ENCODE assay signal across 8 mouse cellular contexts in genomic region chr17:23700079-23700478, GRCm38 (mm10). TPM values are rescaled to one million over a fixed set of nuclear protein-coding genes. Genes with fewer than 3 reads are reported as not detected.
DNase-seq lines count a peak whose midpoint lies in the region; ATAC-seq and TF ChIP-seq lines count a peak whose summit lies in the region.

No protein-coding gene starts in this region.

- TF ChIP-seq POLR2A in brain, embryonic 14.5 days (IDR thresholded peaks at IDR 0.05; ENCODE audit: borderline replicate concordance, extremely low read depth, insufficient read depth, insufficient read length, poor library complexity, severe bottlenecking) = 0 out of 2 replicates have a peak, but pooled peaks have one; percentile 10
- no peak for TF ChIP-seq POLR2A in liver, adult 2 months (IDR thresholded peaks at IDR 0.05; ENCODE audit: extremely low read depth, insufficient read depth, low read length)
- peak; percentile 87 for TF ChIP-seq POLR2A in myocyte (IDR thresholded peaks at IDR 0.05; ENCODE audit: insufficient read length, low read depth)

- H3K4me2 ChIP-seq in heart, embryonic 12.5 days = peak overlapping the region; percentile 100
- H3K4me2 ChIP-seq in kidney, postnatal 0 days (ENCODE audit: low read length) = peak overlapping the region; percentile 100
- peak overlapping the region; percentile 36 for H3K4me2 ChIP-seq in myocyte (ENCODE audit: low read depth)

- peak overlapping the region; percentile 63 for H3K4me3 ChIP-seq in erythroblast, embryonic 14.5 days (replicated peaks)
- H3K4me3 ChIP-seq in heart, embryonic 12.5 days = peak overlapping the region; percentile 76
- H3K4me3 ChIP-seq in kidney, postnatal 0 days (replicated peaks; ENCODE audit: low read depth, low read length) = peak overlapping the region; percentile 63
- peak overlapping the region; percentile 55 for H3K4me3 ChIP-seq in liver, adult 2 months (ENCODE audit: insufficient read depth, low read depth, low read length)
- no peak overlapping the region for H3K4me3 ChIP-seq in myocyte

- ATAC-seq in heart, embryonic 12.5 days (ENCODE audit: insufficient number of reproducible peaks, low FRiP score) = peak; percentile 92
- ATAC-seq in kidney, postnatal 0 days (replicated peaks; ENCODE audit: low FRiP score, low read depth) = peak; percentile 94

- peaks cover 71% of the 10 kb centered on the region for H3K27me3 ChIP-seq in erythroblast, embryonic 14.5 days (ENCODE audit: control insufficient read depth)
- H3K27me3 ChIP-seq in heart, embryonic 12.5 days (replicated peaks) = peaks cover 65% of the 10 kb centered on the region
- no peaks in the 10 kb centered on the region for H3K27me3 ChIP-seq in kidney, postnatal 0 days (ENCODE audit: insufficient read depth, low read length)
- H3K27me3 ChIP-seq in liver, adult 2 months (ENCODE audit: control insufficient read depth, insufficient read depth, low read length) = peaks cover 2% of the 10 kb centered on the region; the same call in 1 of the 2 replicates
- H3K27me3 ChIP-seq in myocyte (ENCODE audit: control insufficient read depth, insufficient read depth, insufficient read length) = no peaks in the 10 kb centered on the region

- peak overlapping the region; percentile 73 for H3ac ChIP-seq in myocyte (ENCODE audit: control insufficient read depth, insufficient read length)

- no peaks in the 10 kb centered on the region for H3K79me2 ChIP-seq in liver, adult 2 months (ENCODE audit: control insufficient read depth, insufficient read depth, low read length)
- no peaks in the 10 kb centered on the region for H3K79me2 ChIP-seq in myocyte (ENCODE audit: control insufficient read depth, insufficient read depth)

- H3K9me3 ChIP-seq in erythroblast, embryonic 14.5 days (ENCODE audit: control insufficient read depth, low read length) = peaks cover 3% of the 10 kb centered on the region; the same call in 1 of the 2 replicates
- no peaks in the 10 kb centered on the region for H3K9me3 ChIP-seq in heart, embryonic 12.5 days (replicated peaks)
- H3K9me3 ChIP-seq in kidney, postnatal 0 days (replicated peaks; ENCODE audit: low read length) = no peaks in the 10 kb centered on the region

- H3K4me1 ChIP-seq in erythroblast, embryonic 14.5 days (ENCODE audit: control insufficient read depth) = peaks cover 11% of the 10 kb centered on the region
- 0 out of 2 replicates have a peak, but pooled peaks cover 3% of the 10 kb centered on the region for H3K4me1 ChIP-seq in heart, embryonic 12.5 days (replicated peaks)
- 0 out of 2 replicates have a peak, but pooled peaks cover 3% of the 10 kb centered on the region for H3K4me1 ChIP-seq in kidney, postnatal 0 days (replicated peaks; ENCODE audit: insufficient read depth, low read length)
- no peaks in the 10 kb centered on the region for H3K4me1 ChIP-seq in liver, adult 2 months (ENCODE audit: control insufficient read depth, insufficient read depth, low read length)

- 0% methylated on average over 28 of the region's 28 CpGs for WGBS in heart, embryonic 12.5 days
- WGBS in kidney, postnatal 0 days = under 1% methylated on average over 28 of the region's 28 CpGs
- WGBS in liver, adult 2 months = under 1% methylated on average over 28 of the region's 28 CpGs

- no peak overlapping the region for H3K27ac ChIP-seq in heart, embryonic 12.5 days (ENCODE audit: poor library complexity, severe bottlenecking)
- peak overlapping the region; percentile 47; the same call in 1 of the 2 replicates for H3K27ac ChIP-seq in kidney, postnatal 0 days
- H3K27ac ChIP-seq in liver, adult 2 months (replicated peaks; ENCODE audit: insufficient read depth, low read depth, low read length) = no peak overlapping the region

- peak overlapping the region; percentile 70 for H3K9ac ChIP-seq in heart, embryonic 12.5 days
- peak overlapping the region; percentile 65 for H3K9ac ChIP-seq in kidney, postnatal 0 days (ENCODE audit: low read depth, low read length)
- peak overlapping the region; percentile 68 for H3K9ac ChIP-seq in liver, adult 2 months (ENCODE audit: low read depth, low read length)

- DNase-seq in CD4-positive helper T cell, adult 2 months (ENCODE audit: low read depth, low spot score) = peak; percentile 82
- DNase-seq in brain, embryonic 14.5 days (ENCODE audit: low read depth) = peak; percentile 95
- DNase-seq in kidney, postnatal 0 days (ENCODE audit: low spot score) = peak; percentile 96
- peak; percentile 91 for DNase-seq in liver, adult 2 months (ENCODE audit: extremely low read depth, low read depth, low spot score)
- peak; percentile 81 to 88 for DNase-seq in spleen, postnatal 4 days (ENCODE audit: low spot score in 2 of 2)

- H3K36me3 ChIP-seq in erythroblast, embryonic 14.5 days (ENCODE audit: control insufficient read depth) = no peaks in the 10 kb centered on the region
- H3K36me3 ChIP-seq in heart, embryonic 12.5 days = no peaks in the 10 kb centered on the region
- no peaks in the 10 kb centered on the region for H3K36me3 ChIP-seq in kidney, postnatal 0 days (ENCODE audit: insufficient read depth, low read length)
- H3K36me3 ChIP-seq in liver, adult 2 months (ENCODE audit: control insufficient read depth, insufficient read depth, low read length) = no peaks in the 10 kb centered on the region
- H3K36me3 ChIP-seq in myocyte (ENCODE audit: control insufficient read depth, insufficient read depth) = no peaks in the 10 kb centered on the region

- peak; percentile 65 for TF ChIP-seq CTCF in brain, embryonic 14.5 days (IDR thresholded peaks at IDR 0.05; ENCODE audit: borderline replicate concordance, extremely low read depth, insufficient read depth, insufficient read length)
- peak; percentile 81 for TF ChIP-seq CTCF in kidney, postnatal 0 days (IDR thresholded peaks at IDR 0.05; ENCODE audit: low read depth)
- peak; percentile 86 for TF ChIP-seq CTCF in liver, adult 2 months (IDR thresholded peaks at IDR 0.05; ENCODE audit: low read depth, low read length)

TF ChIP-seq in myocyte, 11 proteins besides CTCF, POLR2A, EP300 and RAD21 (continues in another document):
- TF ChIP-seq REST (IDR thresholded peaks at IDR 0.05; ENCODE audit: insufficient read depth, insufficient read length) (no peak), MYOG (IDR thresholded peaks at IDR 0.05; ENCODE audit: control insufficient read depth in 1 of 3, insufficient read depth in 1 of 3, insufficient read length in 2 of 3, low read depth in 2 of 3) (peak in 1 of 3 experiments; percentile 31), TCF3 (IDR thresholded peaks at IDR 0.05; ENCODE audit: insufficient read length, low read depth) (no peak), POLR2AphosphoS2 (IDR thresholded peaks at IDR 0.05; ENCODE audit: insufficient read length, low read depth) (peak; percentile 79), USF1 (IDR thresholded peaks at IDR 0.05; ENCODE audit: low read depth) (no peak), MYOD1 (IDR thresholded peaks at IDR 0.05; ENCODE audit: control insufficient read depth in 1 of 3, insufficient read length in 2 of 3, low read depth in 2 of 3) (peak in 1 of 3 experiments; percentile 1), E2F4 (IDR thresholded peaks at IDR 0.05; ENCODE audit: insufficient read depth) (no peak), TCF12 (IDR thresholded peaks at IDR 0.05; ENCODE audit: insufficient read depth, poor library complexity, severe bottlenecking) (no peak), SRF (IDR thresholded peaks at IDR 0.05; ENCODE audit: control insufficient read depth, insufficient read length, low read depth) (no peak), MAX (IDR thresholded peaks at IDR 0.05; ENCODE audit: low read depth) (no peak)

RNA-seq across cellular contexts. Expression of gene Cldn9, which starts 16.3 kb away (rescaled TPM):
- 0.92 and 0.93 TPM in 2 replicates for polyA plus RNA-seq in brain, embryonic 14.5 days (2012; rRNA removed)
- not detected in 2 replicates for polyA plus RNA-seq in erythroblast, embryonic 14.5 days (2012)
- polyA plus RNA-seq in heart, embryonic 12.5 days (2016; fragmentation: Nextera tagmentation; extraction: Ambion mirVana) = not detected in 2 replicates
- polyA plus RNA-seq in kidney, postnatal 0 days (2015; fragmentation: Nextera tagmentation; extraction: Ambion mirVana) = 41.2 and 41.8 TPM in 2 replicates
- total RNA-seq in liver, adult 2 months (2014; rRNA removed) = not detected in 2 replicates
- not detected in 2 replicates for polyA plus RNA-seq in liver, adult 2 months (2012; rRNA removed)
- 0.24 TPM for polyA plus RNA-seq in myocyte (2012; fragmentation: generic; extraction: Trizol)

RNA-seq across cellular contexts. Expression of gene Cldn6, which starts 21.0 kb away (rescaled TPM):
- 0.83 and 1.3 TPM in 2 replicates for polyA plus RNA-seq in brain, embryonic 14.5 days (2012; rRNA removed)
- polyA plus RNA-seq in erythroblast, embryonic 14.5 days (2012) = not detected in 2 replicates
- 2.2 and 3.1 TPM in 2 replicates for polyA plus RNA-seq in heart, embryonic 12.5 days (2016; fragmentation: Nextera tagmentation; extraction: Ambion mirVana)
- polyA plus RNA-seq in kidney, postnatal 0 days (2015; fragmentation: Nextera tagmentation; extraction: Ambion mirVana) = 131 and 155 TPM in 2 replicates
- not detected in 2 replicates for total RNA-seq in liver, adult 2 months (2014; rRNA removed)
- 0.46 and 0.54 TPM in 2 replicates for polyA plus RNA-seq in liver, adult 2 months (2012; rRNA removed)
- not detected for polyA plus RNA-seq in myocyte (2012; fragmentation: generic; extraction: Trizol)

RNA-seq across cellular contexts. Expression of gene 1520401A03Rik, which starts 22.5 kb away (rescaled TPM):
- polyA plus RNA-seq in brain, embryonic 14.5 days (2012; rRNA removed) = 0.14 and 0.28 TPM in 2 replicates
- polyA plus RNA-seq in erythroblast, embryonic 14.5 days (2012) = 0.06 TPM in 1 of 2 replicates, not detected in the other
- polyA plus RNA-seq in heart, embryonic 12.5 days (2016; fragmentation: Nextera tagmentation; extraction: Ambion mirVana) = 0.18 TPM in 1 of 2 replicates, not detected in the other
- polyA plus RNA-seq in kidney, postnatal 0 days (2015; fragmentation: Nextera tagmentation; extraction: Ambion mirVana) = 0.05 and 0.30 TPM in 2 replicates
- total RNA-seq in liver, adult 2 months (2014; rRNA removed) = under 0.01 TPM in 1 of 2 replicates, not detected in the other
- polyA plus RNA-seq in liver, adult 2 months (2012; rRNA removed) = not detected in 2 replicates
- 0.40 TPM for polyA plus RNA-seq in myocyte (2012; fragmentation: generic; extraction: Trizol)

RNA-seq across cellular contexts. Expression of gene Tnfrsf12a, which starts 22.8 kb away (rescaled TPM):
- 1.7 and 2.1 TPM in 2 replicates for polyA plus RNA-seq in brain, embryonic 14.5 days (2012; rRNA removed)
- 0.05 TPM in 1 of 2 replicates, not detected in the other for polyA plus RNA-seq in erythroblast, embryonic 14.5 days (2012)
- 117 and 119 TPM in 2 replicates for polyA plus RNA-seq in heart, embryonic 12.5 days (2016; fragmentation: Nextera tagmentation; extraction: Ambion mirVana)
- polyA plus RNA-seq in kidney, postnatal 0 days (2015; fragmentation: Nextera tagmentation; extraction: Ambion mirVana) = 47.0 and 50.0 TPM in 2 replicates
- 4.0 TPM in 2 replicates for total RNA-seq in liver, adult 2 months (2014; rRNA removed)
- 6.0 and 7.1 TPM in 2 replicates for polyA plus RNA-seq in liver, adult 2 months (2012; rRNA removed)
- 328 TPM for polyA plus RNA-seq in myocyte (2012; fragmentation: generic; extraction: Trizol)

RNA-seq across cellular contexts. Expression of gene Pkmyt1, which starts 26.1 kb away (rescaled TPM):
- 24.4 and 47.9 TPM in 2 replicates for polyA plus RNA-seq in brain, embryonic 14.5 days (2012; rRNA removed)
- 46.9 and 56.9 TPM in 2 replicates for polyA plus RNA-seq in erythroblast, embryonic 14.5 days (2012)
- 32.4 and 32.7 TPM in 2 replicates for polyA plus RNA-seq in heart, embryonic 12.5 days (2016; fragmentation: Nextera tagmentation; extraction: Ambion mirVana)
- 21.1 and 24.5 TPM in 2 replicates for polyA plus RNA-seq in kidney, postnatal 0 days (2015; fragmentation: Nextera tagmentation; extraction: Ambion mirVana)
- total RNA-seq in liver, adult 2 months (2014; rRNA removed) = 0.18 and 1.0 TPM in 2 replicates
- polyA plus RNA-seq in liver, adult 2 months (2012; rRNA removed) = 1.6 and 2.6 TPM in 2 replicates
- polyA plus RNA-seq in myocyte (2012; fragmentation: generic; extraction: Trizol) = 11.5 TPM

Comparison
In these comparisons a context has a peak if more than half of its experiments do, and no peak if none do; other contexts are left out.
1. H3K4me2 ChIP-seq: peak in every context shown above with its lines; median percentile 100 in heart, embryonic 12.5 days; 100 in kidney, postnatal 0 days; 36 in myocyte.
2. RNA of gene Cldn9, which starts 16.3 kb away (polyA plus RNA-seq): 41.2 to 41.8 TPM in kidney, postnatal 0 days; 0.92 to 0.93 TPM in brain, embryonic 14.5 days, 0.24 TPM in myocyte (single experiment), not detected in erythroblast, embryonic 14.5 days, not detected in heart, embryonic 12.5 days and not detected in liver, adult 2 months; every median in the first group is over 10 times any median in the second.
3. RNA of gene Cldn6, which starts 21.0 kb away (polyA plus RNA-seq): 131 to 155 TPM in kidney, postnatal 0 days; 2.2 to 3.1 TPM in heart, embryonic 12.5 days, 0.83 to 1.3 TPM in brain, embryonic 14.5 days, 0.46 to 0.54 TPM in liver, adult 2 months, not detected in erythroblast, embryonic 14.5 days and not detected in myocyte (single experiment); every median in the first group is over 10 times any median in the second.
4. Peak in every context shown above with its lines, with median percentiles within 50 percentile points of each other: DNase-seq, CTCF ChIP-seq and H3K9ac ChIP-seq.